Mouse (Mus musculus): ENCODE data around the gene Olfr678. TPM values are rescaled to one million over a fixed set of nuclear protein-coding genes. Genes with fewer than 3 reads are reported as not detected.
"Not testable (repeated sequence)": the region's sequence is repeated elsewhere in the genome, so short reads cannot be mapped to it uniquely, and the experiment has no call there.

Olfr678 gene
- not detected in 2 replicates for polyA plus RNA-seq (2016; fragmentation: Nextera tagmentation; extraction: Ambion mirVana)

GRCm38 (mm10) chr7:105064175-105064574, at the start of gene Olfr678:
Gene Olfr678, plus strand, starts transcription at chr7:105064475.
- H3K36me3 ChIP-seq (replicated peaks) = no peaks in the 10 kb centered on the region
- H3K9me3 ChIP-seq = no peaks in the 10 kb centered on the region
- ATAC-seq (ENCODE audit: low FRiP score) = no peak
- no peak within 1 kb of the TSS for H3K4me3 ChIP-seq (replicated peaks)
- H3K27ac ChIP-seq = no peak within 1 kb of the TSS
- no peaks in the 10 kb centered on the region for H3K27me3 ChIP-seq
- no peaks in the 10 kb centered on the region for H3K4me1 ChIP-seq
- no peak within 1 kb of the TSS for H3K9ac ChIP-seq
- 100% methylated on average over 1 of the region's 1 CpGs for WGBS
- no peak within 1 kb of the TSS for H3K4me2 ChIP-seq

- Histone ChIP-seq H3K9ac (no peak overlapping the region), H3K4me3 (replicated peaks) (no peak overlapping the region), H3K36me3 (replicated peaks) (no peaks in the 10 kb centered on the region), H3K27ac (no peak overlapping the region), H3K4me2 (no peak overlapping the region), H3K9me3 (no peaks in the 10 kb centered on the region), H3K27me3 (no peaks in the 10 kb centered on the region), H3K4me1 (no peaks in the 10 kb centered on the region)
- no peak for ATAC-seq (ENCODE audit: low FRiP score)
- WGBS = 69% methylated on average over 1 of the region's 1 CpGs
Observed at GRCm38 (mm10) chr7:105022530-105022929, 41.7 kb upstream of the Olfr678 start.

- Histone ChIP-seq H3K4me2 (no peak within 1 kb of the TSS), H3K36me3 (replicated peaks) (no peaks in the 10 kb centered on the region), H3K27me3 (no peaks in the 10 kb centered on the region), H3K9ac (no peak within 1 kb of the TSS), H3K4me3 (replicated peaks) (no peak within 1 kb of the TSS), H3K27ac (no peak within 1 kb of the TSS), H3K9me3 (no peaks in the 10 kb centered on the region), H3K4me1 (no peaks in the 10 kb centered on the region)
- no peak for ATAC-seq (ENCODE audit: low FRiP score)
- 90% methylated on average over 1 of the region's 1 CpGs for WGBS
Observed at GRCm38 (mm10) chr7:105028360-105028759, 35.9 kb upstream of the Olfr678 start, which contains the start of gene Olfr675. Gene Olfr675, minus strand, starts transcription at chr7:105028460.

- no peak within 1 kb of the TSS for H3K4me2 ChIP-seq
- no peaks in the 10 kb centered on the region for H3K27me3 ChIP-seq
- H3K4me3 ChIP-seq (replicated peaks) = no peak within 1 kb of the TSS
- no peaks in the 10 kb centered on the region for H3K36me3 ChIP-seq (replicated peaks)
- no peaks in the 10 kb centered on the region for H3K9me3 ChIP-seq
- ATAC-seq (ENCODE audit: low FRiP score) = no peak
- H3K27ac ChIP-seq = no peak within 1 kb of the TSS
- H3K4me1 ChIP-seq = no peaks in the 10 kb centered on the region
- H3K9ac ChIP-seq = no peak within 1 kb of the TSS
Observed at GRCm38 (mm10) chr7:105032398-105032797, 31.9 kb upstream of the Olfr678 start, which contains the start of gene Olfr676. Gene Olfr676, plus strand, starts transcription at chr7:105032698.

- not testable (repeated sequence) for H3K4me2 ChIP-seq; ATAC-seq (ENCODE audit: low FRiP score); H3K9me3 ChIP-seq; H3K4me1 ChIP-seq; H3K4me3 ChIP-seq (replicated peaks); H3K9ac ChIP-seq; H3K36me3 ChIP-seq (replicated peaks); H3K27me3 ChIP-seq; H3K27ac ChIP-seq
- WGBS = 66% methylated on average over 5 of the region's 5 CpGs
Observed at GRCm38 (mm10) chr7:105033836-105034235, 30.4 kb upstream of the Olfr678 start.

GRCm38 (mm10) chr7:105058951-105059350, 5.3 kb upstream of the Olfr678 start:
- no peaks in the 10 kb centered on the region for H3K4me1 ChIP-seq
- no peaks in the 10 kb centered on the region for H3K36me3 ChIP-seq (replicated peaks)
- no peak for ATAC-seq (ENCODE audit: low FRiP score)
- H3K4me3 ChIP-seq (replicated peaks) = no peak overlapping the region
- H3K9ac ChIP-seq = no peak overlapping the region
- H3K27ac ChIP-seq = no peak overlapping the region
- H3K27me3 ChIP-seq = no peaks in the 10 kb centered on the region
- no peaks in the 10 kb centered on the region for H3K9me3 ChIP-seq
- no peak overlapping the region for H3K4me2 ChIP-seq

- Histone ChIP-seq H3K4me2 (no peak within 1 kb of the TSS), H3K27ac (no peak within 1 kb of the TSS)
Observed at GRCm38 (mm10) chr7:105080905-105081304, 16.6 kb downstream of the Olfr678 start, which contains the start of gene Olfr679. Gene Olfr679, plus strand, starts transcription at chr7:105081205.

GRCm38 (mm10) chr7:105092717-105093116, 28.4 kb downstream of the Olfr678 start, which contains the start of gene Olfr680-ps1:
Gene Olfr680-ps1, minus strand, starts transcription at chr7:105092817.
- not testable (repeated sequence) for H3K4me1 ChIP-seq; H3K4me3 ChIP-seq (replicated peaks); H3K9ac ChIP-seq; H3K9me3 ChIP-seq; H3K27ac ChIP-seq; H3K27me3 ChIP-seq; H3K4me2 ChIP-seq; H3K36me3 ChIP-seq (replicated peaks); ATAC-seq (ENCODE audit: low FRiP score)

More at GRCm38 (mm10) chr7:105080905-105081304, 16.6 kb downstream of the Olfr678 start, which contains the start of gene Olfr679:
- Histone ChIP-seq H3K27me3 (no peaks in the 10 kb centered on the region), H3K36me3 (replicated peaks) (no peaks in the 10 kb centered on the region), H3K4me3 (replicated peaks) (no peak within 1 kb of the TSS), H3K9me3 (no peaks in the 10 kb centered on the region), H3K4me1 (no peaks in the 10 kb centered on the region), H3K9ac (no peak within 1 kb of the TSS)
- WGBS = 63% methylated on average over 1 of the region's 1 CpGs
- ATAC-seq (ENCODE audit: low FRiP score) = no peak

GRCm38 (mm10) chr7:105116536-105116935, 52.3 kb downstream of the Olfr678 start, which contains the start of gene Olfr681:
Gene Olfr681, plus strand, starts transcription at chr7:105116836.
- Histone ChIP-seq H3K9me3 (no peaks in the 10 kb centered on the region), H3K4me2 (no peak within 1 kb of the TSS), H3K9ac (no peak within 1 kb of the TSS), H3K27me3 (no peaks in the 10 kb centered on the region), H3K36me3 (replicated peaks) (no peaks in the 10 kb centered on the region), H3K4me3 (replicated peaks) (no peak within 1 kb of the TSS), H3K27ac (no peak within 1 kb of the TSS), H3K4me1 (no peaks in the 10 kb centered on the region)
- ATAC-seq (ENCODE audit: low FRiP score) = no peak

Other genes with a start within 250 kb of the Olfr678 start
- gene Usp17lb, start 221.9 kb upstream of the Olfr678 start, polyA plus RNA-seq (2016; fragmentation: Nextera tagmentation; extraction: Ambion mirVana) = not detected in 2 replicates
- not detected in 2 replicates for gene Usp17la, start 207.5 kb upstream of the Olfr678 start, polyA plus RNA-seq (2016; fragmentation: Nextera tagmentation; extraction: Ambion mirVana)
- not detected in 2 replicates for gene Olfr665, start 186.4 kb upstream of the Olfr678 start, polyA plus RNA-seq (2016; fragmentation: Nextera tagmentation; extraction: Ambion mirVana)
- 0.27 TPM in 1 of 2 replicates, not detected in the other for gene Olfr666, start 168.5 kb upstream of the Olfr678 start, polyA plus RNA-seq (2016; fragmentation: Nextera tagmentation; extraction: Ambion mirVana)
- not detected in 2 replicates for gene Olfr667, start 143.0 kb upstream of the Olfr678 start, polyA plus RNA-seq (2016; fragmentation: Nextera tagmentation; extraction: Ambion mirVana)
- gene Olfr668, start 136.4 kb upstream of the Olfr678 start, polyA plus RNA-seq (2016; fragmentation: Nextera tagmentation; extraction: Ambion mirVana) = not detected in 2 replicates
- gene Olfr669, start 130.2 kb upstream of the Olfr678 start, polyA plus RNA-seq (2016; fragmentation: Nextera tagmentation; extraction: Ambion mirVana) = not detected in 2 replicates
- not detected in 2 replicates for gene Olfr670, start 101.9 kb upstream of the Olfr678 start, polyA plus RNA-seq (2016; fragmentation: Nextera tagmentation; extraction: Ambion mirVana)
- not detected in 2 replicates for gene Olfr671, start 85.3 kb upstream of the Olfr678 start, polyA plus RNA-seq (2016; fragmentation: Nextera tagmentation; extraction: Ambion mirVana)
- gene Olfr672, start 62.4 kb upstream of the Olfr678 start, polyA plus RNA-seq (2016; fragmentation: Nextera tagmentation; extraction: Ambion mirVana) = not detected in 2 replicates
- gene Olfr675, start 36.0 kb upstream of the Olfr678 start, polyA plus RNA-seq (2016; fragmentation: Nextera tagmentation; extraction: Ambion mirVana) = not detected in 2 replicates
- not detected in 2 replicates for gene Olfr676, start 31.8 kb upstream of the Olfr678 start, polyA plus RNA-seq (2016; fragmentation: Nextera tagmentation; extraction: Ambion mirVana)
- not detected in 2 replicates for gene Olfr677, start 13.1 kb upstream of the Olfr678 start, polyA plus RNA-seq (2016; fragmentation: Nextera tagmentation; extraction: Ambion mirVana)
- not detected in 2 replicates for gene Olfr679, start 16.7 kb downstream of the Olfr678 start, polyA plus RNA-seq (2016; fragmentation: Nextera tagmentation; extraction: Ambion mirVana)
- gene Olfr680-ps1, start 28.3 kb downstream of the Olfr678 start, polyA plus RNA-seq (2016; fragmentation: Nextera tagmentation; extraction: Ambion mirVana) = not detected in 2 replicates
- gene Olfr681, start 52.4 kb downstream of the Olfr678 start, polyA plus RNA-seq (2016; fragmentation: Nextera tagmentation; extraction: Ambion mirVana) = not detected in 2 replicates
- 0.13 TPM in 1 of 2 replicates, not detected in the other for gene Olfr683, start 82.5 kb downstream of the Olfr678 start, polyA plus RNA-seq (2016; fragmentation: Nextera tagmentation; extraction: Ambion mirVana)
- not detected in 2 replicates for gene Olfr684, start 99.2 kb downstream of the Olfr678 start, polyA plus RNA-seq (2016; fragmentation: Nextera tagmentation; extraction: Ambion mirVana)
- gene Olfr685, start 121.5 kb downstream of the Olfr678 start, polyA plus RNA-seq (2016; fragmentation: Nextera tagmentation; extraction: Ambion mirVana) = not detected in 2 replicates
- gene Olfr686, start 143.0 kb downstream of the Olfr678 start, polyA plus RNA-seq (2016; fragmentation: Nextera tagmentation; extraction: Ambion mirVana) = not detected in 2 replicates
- gene Olfr688, start 223.6 kb downstream of the Olfr678 start, polyA plus RNA-seq (2016; fragmentation: Nextera tagmentation; extraction: Ambion mirVana) = not detected in 2 replicates
- not detected in 2 replicates for gene Olfr689, start 246.7 kb downstream of the Olfr678 start, polyA plus RNA-seq (2016; fragmentation: Nextera tagmentation; extraction: Ambion mirVana)

Measured in forebrain, embryonic 12.5 days (tissue).